Mouse (Mus musculus) intestine, postnatal 0 days (tissue): ENCODE measurements around the gene Kirrel. TPM values are rescaled to one million over a fixed set of nuclear protein-coding genes. Genes with fewer than 3 reads are reported as not detected.

Experiments used
- ATAC-seq: fragments of 200-750 bp; cut with Nextera tagmentation; 2 replicates; pipeline ENCODE4 v1.8.0; 2017; ENCODE audit warnings: mild to moderate bottlenecking, moderate TSS enrichment, moderate library complexity
- H3K27ac ChIP-seq: fragments of 300-500 bp; sonication (generic); 2 replicates; pipeline ENCODE4 v1.5.1; 2014; ENCODE audit warnings: mild to moderate bottlenecking, low read depth, low read length, moderate library complexity
- H3K27me3 ChIP-seq: fragments of 300-500 bp; sonication (generic); replicated peaks from 2 replicates; pipeline ENCODE4 v1.6.1; 2014; ENCODE audit warnings: low read length, mixed read lengths; ENCODE audit not compliant: control insufficient read depth, insufficient read depth
- H3K36me3 ChIP-seq: fragments of 300-500 bp; sonication (generic); 2 replicates; pipeline ENCODE4 v1.6.1; 2014; ENCODE audit warnings: mild to moderate bottlenecking, moderate library complexity; ENCODE audit not compliant: control insufficient read depth, insufficient read depth
- H3K4me1 ChIP-seq: fragments of 300-500 bp; sonication (generic); replicated peaks from 2 replicates; pipeline ENCODE4 v1.6.1; 2014; ENCODE audit warnings: antibody characterized with exemption, low read length, mixed read lengths; ENCODE audit not compliant: control insufficient read depth, insufficient read depth
- H3K4me2 ChIP-seq: fragments of 300-500 bp; sonication (generic); replicated peaks from 2 replicates; pipeline ENCODE4 v1.6.1; 2014; ENCODE audit warnings: low read depth, mild to moderate bottlenecking, moderate library complexity
- H3K4me3 ChIP-seq: fragments of 300-500 bp; sonication (generic); 2 replicates; pipeline ENCODE4 v1.5.1; 2014; ENCODE audit warnings: low read depth, low read length
- H3K9ac ChIP-seq: fragments of 300-500 bp; sonication (generic); 2 replicates; pipeline ENCODE4 v1.6.1; 2014; ENCODE audit warnings: mild to moderate bottlenecking, low read depth, low read length
- H3K9me3 ChIP-seq: fragments of 300-500 bp; sonication (generic); 2 replicates; pipeline ENCODE4 v1.6.1; 2016; ENCODE audit warnings: mixed run types; ENCODE audit not compliant: control insufficient read depth
- CTCF ChIP-seq: sonication (generic); IDR thresholded peaks from 2 replicates; pipeline ENCODE4 v1.5.1; 2016; ENCODE audit warnings: low read depth, mild to moderate bottlenecking, control low read depth, antibody characterized with exemption, moderate library complexity
- WGBS: fragments of 180-500 bp; shearing (Covaris S2); extraction: QIAGEN DNeasy Blood & Tissue Kit; methylation state at CpG from one replicate; pipeline ENCODE4 v1.1.7; 2014; 5-methylcytosine and 5-hydroxymethylcytosine counted together
- polyA plus RNA-seq: library from polyadenylated mRNA; unstranded; fragments of >200 nt; fragmentation: Nextera tagmentation; extraction: Ambion mirVana; gene quantifications from 2 replicates; pipeline ENCODE4 v1.2.1, GENCODE M21; 2015

Kirrel gene
- polyA plus RNA-seq, 1 experiment from 2014 or later = 4.4 TPM

DNA sequence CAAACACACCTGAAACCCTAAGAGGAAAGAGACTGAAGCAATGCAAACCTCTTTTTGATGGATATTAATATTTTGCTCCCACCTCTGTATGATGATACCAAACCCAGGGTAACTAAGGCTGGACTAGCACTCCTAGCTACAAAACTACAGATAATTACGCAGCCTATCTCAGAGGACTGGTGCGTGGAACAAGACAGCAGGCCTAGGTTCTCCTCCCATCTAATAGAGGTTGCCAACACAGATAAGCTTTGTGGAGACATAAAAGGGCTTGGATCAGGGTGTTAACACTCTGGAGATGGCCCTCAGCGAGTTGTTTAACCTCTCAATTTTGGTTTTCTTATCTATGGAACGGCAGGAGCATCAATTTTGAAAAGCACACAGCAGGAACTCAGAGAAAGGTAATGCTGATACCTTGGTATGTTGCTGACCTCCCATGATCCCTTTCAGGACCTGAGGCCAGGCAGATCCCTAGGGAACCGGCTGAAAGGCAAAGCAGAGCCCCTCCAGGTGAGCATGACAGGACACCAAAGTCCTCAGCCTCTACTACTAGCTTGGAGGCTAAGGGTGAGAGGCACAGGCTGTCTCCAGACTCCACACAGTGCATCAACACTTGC, 5.0 kb downstream of the Kirrel start:
- Histone ChIP-seq H3K36me3 (no peaks in the 10 kb centered on the region), H3K4me3 (no peak overlapping the region), H3K9me3 (no peaks in the 10 kb centered on the region), H3K27me3 (peaks cover 5% of the 10 kb centered on the region), H3K9ac (no peak overlapping the region), H3K27ac (no peak overlapping the region), H3K4me2 (no peak overlapping the region), H3K4me1 (no peaks in the 10 kb centered on the region)
- no peak for ATAC-seq
- WGBS = 61% methylated on average over 5 of the region's 5 CpGs
- TF ChIP-seq CTCF = no peak

DNA sequence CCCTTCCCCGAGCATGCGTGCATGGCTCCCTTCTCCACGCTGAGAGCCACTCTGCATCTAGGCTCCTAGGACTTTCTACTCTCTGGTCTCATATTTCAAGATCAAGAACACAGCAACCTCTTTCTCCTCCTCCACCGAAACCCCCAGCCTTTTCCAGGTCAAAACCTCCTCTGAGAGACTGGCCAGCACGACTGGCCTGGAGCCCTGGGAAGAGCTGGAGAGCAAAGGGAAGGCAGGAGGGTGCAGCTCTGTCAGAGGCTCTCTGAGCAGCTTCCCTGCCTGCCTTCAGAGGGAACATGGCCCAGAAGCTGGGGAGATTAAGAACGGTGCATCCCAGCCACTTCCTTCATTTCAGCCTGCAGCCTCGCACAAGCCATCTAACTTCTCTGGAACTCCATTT, 5.8 kb downstream of the Kirrel start:
- Histone ChIP-seq H3K9me3 (no peaks in the 10 kb centered on the region), H3K4me3 (no peak overlapping the region), H3K9ac (no peak overlapping the region), H3K4me1 (no peaks in the 10 kb centered on the region), H3K36me3 (no peaks in the 10 kb centered on the region), H3K27me3 (0 out of 2 replicates have a peak, but pooled peaks cover 3% of the 10 kb centered on the region), H3K4me2 (no peak overlapping the region), H3K27ac (no peak overlapping the region)
- 53% methylated on average over 7 of the region's 7 CpGs for WGBS
- TF ChIP-seq CTCF = no peak
- ATAC-seq = no peak

DNA sequence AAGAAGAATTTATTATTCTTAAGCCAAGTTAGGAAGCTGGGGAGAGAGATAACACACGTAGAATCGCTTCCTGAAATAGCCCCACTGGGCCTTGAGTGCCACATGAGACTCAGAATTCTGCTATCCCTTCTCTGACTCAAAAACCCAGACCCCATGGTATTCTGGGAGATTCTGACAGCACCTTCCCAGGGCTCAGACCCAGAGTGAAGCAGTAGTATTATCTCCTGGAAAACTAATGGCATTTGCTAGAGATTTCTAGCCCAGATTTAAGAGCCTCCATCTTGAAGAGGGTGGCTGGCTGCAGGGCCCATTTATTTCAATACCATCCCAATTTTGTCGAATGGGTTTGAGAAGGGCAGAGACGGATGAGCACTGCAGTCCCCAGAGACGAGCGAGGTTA, 6.9 kb downstream of the Kirrel start:
- TF ChIP-seq CTCF = no peak
- H3K36me3 ChIP-seq = no peaks in the 10 kb centered on the region
- H3K27ac ChIP-seq = no peak overlapping the region
- no peaks in the 10 kb centered on the region for H3K27me3 ChIP-seq
- no peak for ATAC-seq
- no peak overlapping the region for H3K4me3 ChIP-seq
- no peaks in the 10 kb centered on the region for H3K4me1 ChIP-seq
- WGBS = 70% methylated on average over 6 of the region's 6 CpGs
- no peaks in the 10 kb centered on the region for H3K9me3 ChIP-seq
- H3K9ac ChIP-seq = no peak overlapping the region
- H3K4me2 ChIP-seq = no peak overlapping the region

DNA sequence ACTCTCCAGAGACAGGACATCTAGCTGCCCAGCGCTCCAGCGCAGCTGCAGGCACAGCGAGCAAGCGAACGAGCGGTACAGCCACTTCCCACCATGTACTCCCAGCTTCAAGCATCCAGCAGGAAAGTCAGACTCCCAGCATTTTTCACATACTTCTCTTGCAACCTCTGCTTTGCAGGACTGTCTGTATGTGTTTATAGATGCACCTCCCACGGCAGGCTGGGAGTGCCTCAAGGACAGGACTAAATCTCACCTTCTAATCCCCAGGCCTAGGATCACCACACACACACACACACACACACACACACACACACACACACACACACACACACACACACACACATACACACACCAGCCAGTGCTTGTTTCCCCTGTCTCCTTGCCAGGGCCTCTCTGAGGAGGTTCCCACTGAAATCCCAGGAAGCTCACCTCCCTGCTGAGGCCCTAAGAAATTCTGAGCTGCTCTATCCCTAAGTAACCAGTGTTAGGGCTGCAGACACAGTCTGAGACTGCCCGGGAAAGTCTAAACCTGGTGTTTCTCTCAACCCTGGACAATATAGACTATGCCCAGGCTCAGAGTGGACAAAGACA, 9.2 kb downstream of the Kirrel start:
- Histone ChIP-seq H3K36me3 (no peaks in the 10 kb centered on the region), H3K4me3 (no peak overlapping the region), H3K9me3 (no peaks in the 10 kb centered on the region), H3K27me3 (no peaks in the 10 kb centered on the region), H3K4me1 (no peaks in the 10 kb centered on the region), H3K27ac (no peak overlapping the region), H3K9ac (no peak overlapping the region), H3K4me2 (no peak overlapping the region)
- no peak for TF ChIP-seq CTCF
- no peak for ATAC-seq
- whole genome bisulfite sequencing = 38% methylated on average over 8 of the region's 8 CpGs

DNA sequence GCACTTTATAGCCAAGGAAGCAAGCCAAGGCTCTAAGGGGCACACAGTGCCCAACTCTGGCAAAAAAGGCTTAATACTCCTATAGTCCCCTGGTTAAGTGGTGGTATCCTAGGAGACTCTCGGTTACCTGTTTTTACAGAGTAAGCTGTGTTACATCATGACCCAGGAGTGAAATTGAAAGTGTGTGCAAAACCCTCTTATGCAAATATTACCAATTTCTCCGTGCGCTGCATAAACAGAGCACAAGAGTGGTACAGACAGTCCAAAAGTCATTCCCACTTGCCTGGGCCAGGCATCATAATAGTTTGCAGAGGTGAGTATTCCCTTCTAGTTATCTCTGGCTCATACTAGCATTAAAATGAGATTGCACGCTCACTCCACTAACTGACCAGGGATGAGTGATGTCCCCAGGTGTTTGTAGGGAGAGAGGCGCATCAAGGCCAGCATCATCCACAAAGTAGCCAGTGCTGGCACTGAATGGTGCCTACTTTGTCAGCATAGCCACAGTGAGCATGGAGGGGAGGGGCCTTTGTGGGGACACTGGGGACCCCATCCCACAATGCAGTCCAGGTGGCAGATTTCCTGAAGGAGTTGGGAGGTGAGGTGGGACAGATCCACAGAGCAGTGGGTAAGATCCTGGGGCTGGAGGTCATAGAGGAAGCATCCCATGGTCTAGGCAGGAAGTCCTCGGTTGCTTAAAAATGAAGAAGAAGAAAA, 10.3 kb downstream of the Kirrel start:
- Histone ChIP-seq H3K4me1 (no peaks in the 10 kb centered on the region), H3K4me3 (no peak overlapping the region), H3K4me2 (no peak overlapping the region), H3K9me3 (no peaks in the 10 kb centered on the region), H3K9ac (no peak overlapping the region), H3K36me3 (no peaks in the 10 kb centered on the region), H3K27ac (no peak overlapping the region), H3K27me3 (no peaks in the 10 kb centered on the region)
- 84% methylated on average over 6 of the region's 6 CpGs for WGBS
- ATAC-seq = no peak
- no peak for TF ChIP-seq CTCF

DNA sequence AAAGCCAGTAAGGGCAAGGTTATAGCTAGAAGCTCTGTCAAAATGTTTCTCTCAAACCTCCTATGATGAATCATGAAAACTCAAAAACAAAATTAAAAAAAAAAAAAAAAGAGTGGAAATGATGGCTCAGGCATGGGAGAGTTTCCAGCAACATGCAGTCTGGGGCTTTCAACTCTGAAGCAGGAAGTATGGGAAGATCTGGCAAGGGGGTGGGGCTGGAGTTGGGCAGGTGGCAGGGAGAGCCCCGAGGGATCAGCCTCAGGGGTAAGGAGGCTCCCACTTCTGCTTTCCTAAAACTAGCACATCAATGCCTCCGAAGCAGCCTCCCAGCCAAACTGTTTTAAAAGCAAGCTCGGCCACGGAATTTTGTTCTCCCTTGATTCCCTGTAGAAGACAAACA, 11.4 kb downstream of the Kirrel start:
- Histone ChIP-seq H3K27ac (no peak overlapping the region), H3K4me3 (no peak overlapping the region), H3K9me3 (no peaks in the 10 kb centered on the region), H3K9ac (no peak overlapping the region), H3K4me2 (no peak overlapping the region), H3K27me3 (no peaks in the 10 kb centered on the region), H3K36me3 (no peaks in the 10 kb centered on the region), H3K4me1 (no peaks in the 10 kb centered on the region)
- no peak for ATAC-seq
- no peak for TF ChIP-seq CTCF
- 44% methylated on average over 4 of the region's 4 CpGs for WGBS
